Mouse (Mus musculus) G1E (cell line): Measurements from ENCODE around the gene Tnfrsf4.

Experiments
- CTCF ChIP-seq: IDR thresholded peaks from 2 replicates; pipeline ENCODE4 v1.5.1; 2012; ENCODE audit warnings: low read depth, low read length, inconsistent platforms, mixed read lengths
- GATA1 ChIP-seq: IDR thresholded peaks from 2 replicates; pipeline ENCODE4 v1.6.1; 2012; ENCODE audit warnings: borderline replicate concordance, low read length, inconsistent platforms, mixed read lengths
- GATA2 ChIP-seq: IDR thresholded peaks from 2 replicates; pipeline ENCODE4 v1.6.1; 2012; ENCODE audit warnings: low read depth, low read length, inconsistent platforms, borderline replicate concordance
- POLR2AphosphoS5 ChIP-seq: IDR thresholded peaks from 2 replicates; pipeline ENCODE4 v1.6.1; 2012; ENCODE audit warnings: low read depth, low read length, inconsistent platforms; ENCODE audit not compliant: insufficient replicate concordance
- TAL1 ChIP-seq: conservative IDR thresholded peaks from 2 replicates; pipeline ENCODE4 v1.6.1; 2012; ENCODE audit warnings: low read depth, low read length, inconsistent platforms, mixed read lengths

GRCm38 (mm10) chr4:156055173-156055572 lies 41.5 kb downstream of the Tnfrsf4 start:
- TF ChIP-seq CTCF = no peak
- no peak for TF ChIP-seq GATA2
- no peak for TF ChIP-seq TAL1
- no peak for TF ChIP-seq GATA1
- TF ChIP-seq POLR2AphosphoS5 = no peak
